Mouse (Mus musculus): ENCODE results near the gene Nos1ap.

- TF ChIP-seq CTCF (IDR thresholded peaks at IDR 0.05; ENCODE audit: borderline replicate concordance, extremely low read depth, insufficient read depth, insufficient read length), result peak; percentile 56
- TF ChIP-seq POLR2A (IDR thresholded peaks at IDR 0.05; ENCODE audit: borderline replicate concordance, extremely low read depth, insufficient read depth, insufficient read length, poor library complexity, severe bottlenecking), result no peak
These were observed 297.3 kb downstream of the Nos1ap start for GRCm38 (mm10) chr1:170292239-170292951.
